Mouse (Mus musculus) bone marrow, adult 2 months (tissue): ENCODE results near the gene Fbxw2.

Experiments
- CTCF ChIP-seq: fragments of 200-500 bp; IDR thresholded peaks from 2 replicates; pipeline ENCODE4 v1.5.1; 2011; ENCODE audit warnings: low read length, control low read depth; ENCODE audit not compliant: control insufficient read depth, insufficient read depth
- POLR2A ChIP-seq: fragments of 200-500 bp; IDR thresholded peaks from 2 replicates; pipeline ENCODE4 v1.6.1; 2011; ENCODE audit warnings: low read depth, mild to moderate bottlenecking, control low read depth, low read length, borderline replicate concordance; ENCODE audit not compliant: control insufficient read depth

DNA sequence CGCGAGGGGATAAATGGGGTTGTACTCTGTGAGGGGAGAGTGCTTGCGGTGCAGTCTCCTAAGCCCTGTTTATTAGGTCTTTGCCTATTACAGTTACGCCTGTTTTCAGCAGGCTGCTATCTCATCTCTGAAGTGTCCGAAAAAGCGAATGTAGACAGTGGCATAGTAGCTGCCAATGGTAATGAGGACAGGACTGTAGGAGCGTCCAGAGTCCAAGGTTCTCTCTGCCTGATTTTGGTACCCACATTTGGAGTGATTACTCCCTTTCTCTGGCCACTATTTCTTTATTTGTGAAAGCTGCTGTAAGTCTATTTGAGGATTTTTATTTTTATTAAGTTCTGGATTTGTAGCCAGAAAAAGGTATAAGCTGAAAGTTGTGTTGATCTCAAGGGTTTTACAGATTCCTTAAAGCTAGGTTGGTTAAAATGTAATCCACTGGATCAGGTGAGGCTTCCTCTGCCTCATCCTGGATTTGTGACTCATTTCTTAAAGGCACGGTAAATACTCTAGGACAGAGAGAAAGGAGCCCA lies 48.8 kb upstream of the Fbxw2 start, which contains the start of gene Psmd5:
- TF ChIP-seq POLR2A, result no peak
- TF ChIP-seq CTCF, result no peak
